Mouse (Mus musculus) liver, embryonic 11.5 days (tissue): ENCODE data around the gene Adamts14. TPM values are rescaled to one million over a fixed set of nuclear protein-coding genes. Genes with fewer than 3 reads are reported as not detected.

Experiments
- ATAC-seq: fragments of 200-750 bp; cut with Nextera tagmentation; replicated peaks from 2 replicates; pipeline ENCODE4 v1.8.0; 2017; ENCODE audit warnings: moderate number of reproducible peaks, mild to moderate bottlenecking, moderate TSS enrichment, moderate library complexity; ENCODE audit not compliant: low FRiP score
- DNase-seq: peaks from one replicate; pipeline ENCODE4 v3.0.0-alpha.2; 2017; ENCODE audit warnings: low spot score
- H3K27ac ChIP-seq: fragments of 300-500 bp; sonication (generic); 2 replicates; pipeline ENCODE4 v1.5.1; 2014; ENCODE audit warnings: mild to moderate bottlenecking, low read depth, low read length, control low read depth
- H3K27me3 ChIP-seq: fragments of 300-500 bp; sonication (generic); replicated peaks from 2 replicates; pipeline ENCODE4 v1.6.1; 2014; ENCODE audit warnings: low read length, mixed read lengths; ENCODE audit not compliant: control insufficient read depth, insufficient read depth
- H3K36me3 ChIP-seq: fragments of 300-500 bp; sonication (generic); 2 replicates; pipeline ENCODE4 v1.6.1; 2014; ENCODE audit warnings: mild to moderate bottlenecking, low read length, moderate library complexity, mixed read lengths; ENCODE audit not compliant: control insufficient read depth, insufficient read depth
- H3K4me1 ChIP-seq: fragments of 300-500 bp; sonication (generic); replicated peaks from 2 replicates; pipeline ENCODE4 v1.6.1; 2014; ENCODE audit warnings: low read length, mixed read lengths; ENCODE audit not compliant: control insufficient read depth, insufficient read depth
- H3K4me2 ChIP-seq: fragments of 300-500 bp; sonication (generic); 2 replicates; pipeline ENCODE4 v1.6.1; 2014; ENCODE audit warnings: mild to moderate bottlenecking, control low read depth, moderate library complexity
- H3K4me3 ChIP-seq: fragments of 300-500 bp; sonication (generic); 2 replicates; pipeline ENCODE4 v1.5.1; 2014; ENCODE audit warnings: low read depth, low read length, control low read depth
- H3K9ac ChIP-seq: fragments of 300-500 bp; sonication (generic); 2 replicates; pipeline ENCODE4 v1.6.1; 2014; ENCODE audit warnings: low read depth, low read length, control low read depth
- H3K9me3 ChIP-seq: fragments of 300-500 bp; sonication (generic); 2 replicates; pipeline ENCODE4 v1.6.1; 2016; ENCODE audit warnings: low read length, inconsistent platforms, mixed read lengths; ENCODE audit not compliant: control insufficient read depth
- WGBS: fragments of 180-500 bp; shearing (Covaris S2); extraction: QIAGEN DNeasy Blood & Tissue Kit; methylation state at CpG from one replicate; pipeline ENCODE4 v1.1.7; 2014; 5-methylcytosine and 5-hydroxymethylcytosine counted together
- polyA plus RNA-seq: library from polyadenylated mRNA; unstranded; fragments of >200 nt; fragmentation: Nextera tagmentation; extraction: Ambion mirVana; gene quantifications from 2 replicates; pipeline ENCODE4 v1.2.1, GENCODE M21; 2014

The Adamts14 gene
- polyA plus RNA-seq, 1 experiment from 2014 or later: 0.92 TPM

DNA sequence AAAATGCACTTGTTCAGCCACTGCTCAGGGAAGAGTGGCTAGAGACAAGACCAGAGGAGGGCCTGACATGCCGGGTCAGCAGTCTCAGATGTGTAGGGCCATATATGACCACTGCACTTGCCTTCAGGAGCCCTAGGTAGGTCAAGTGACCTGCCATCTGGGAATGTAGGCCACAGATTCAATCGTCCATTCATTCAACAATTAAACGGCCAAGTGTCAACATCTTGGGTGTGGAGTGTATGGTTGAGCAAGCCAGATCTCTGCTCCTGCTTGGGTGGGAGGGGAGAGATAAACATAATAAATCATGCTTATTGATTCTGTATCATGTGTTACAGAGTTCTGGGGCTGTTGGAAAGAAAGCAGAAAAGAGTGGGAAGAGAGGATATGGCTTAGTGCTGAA, 114.6 kb downstream of the Adamts14 start:
- H3K9ac ChIP-seq: no peak overlapping the region
- 79% methylated on average over 3 of the region's 3 CpGs for WGBS
- H3K36me3 ChIP-seq: no peaks in the 10 kb centered on the region

GRCm38 (mm10) chr10:61156453-61156852, 116.8 kb downstream of the Adamts14 start:
- no peak for ATAC-seq

More for the DNA sequence above, 114.6 kb downstream of the Adamts14 start:
- DNase-seq (no peak), ATAC-seq (no peak)
- no peak overlapping the region for H3K4me2 ChIP-seq
- no peak overlapping the region for H3K27ac ChIP-seq
- H3K4me3 ChIP-seq: no peak overlapping the region
- H3K27me3 ChIP-seq: no peaks in the 10 kb centered on the region; the same call in 1 of the 2 replicates
- no peaks in the 10 kb centered on the region; the same call in 1 of the 2 replicates for H3K4me1 ChIP-seq
- H3K9me3 ChIP-seq: no peaks in the 10 kb centered on the region

DNA sequence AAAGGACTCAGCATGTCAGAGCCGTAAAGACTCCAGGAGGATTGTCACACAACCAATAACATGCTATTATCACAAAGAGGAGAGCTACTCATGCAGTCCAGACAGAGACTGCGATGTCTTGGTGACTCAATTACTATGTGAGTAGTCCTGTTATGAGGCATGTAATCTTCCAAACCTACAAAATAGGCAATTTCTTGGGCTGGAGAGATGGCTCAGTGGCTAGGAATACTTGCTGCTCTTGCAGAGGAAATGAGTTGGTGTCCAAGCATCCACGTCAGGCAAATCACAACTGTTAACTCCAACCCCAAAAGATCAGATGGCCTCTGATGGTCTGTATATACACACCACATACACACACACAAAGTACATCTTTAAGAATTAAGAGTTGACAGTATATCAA, 117.6 kb downstream of the Adamts14 start:
- DNase-seq: no peak
- Histone ChIP-seq H3K27me3 (no peaks in the 10 kb centered on the region; the same call in 1 of the 2 replicates), H3K4me2 (no peak overlapping the region), H3K4me3 (no peak overlapping the region), H3K9me3 (no peaks in the 10 kb centered on the region), H3K9ac (no peak overlapping the region), H3K4me1 (peaks cover 7% of the 10 kb centered on the region), H3K27ac (no peak overlapping the region), H3K36me3 (no peaks in the 10 kb centered on the region)
- WGBS: 69% methylated on average over 3 of the region's 3 CpGs
- no peak for ATAC-seq

More at GRCm38 (mm10) chr10:61156453-61156852, 116.8 kb downstream of the Adamts14 start:
- no peak overlapping the region for H3K4me2 ChIP-seq
- no peak overlapping the region for H3K9ac ChIP-seq
- no peaks in the 10 kb centered on the region for H3K36me3 ChIP-seq
- no peaks in the 10 kb centered on the region for H3K9me3 ChIP-seq
- H3K27ac ChIP-seq: no peak overlapping the region
- DNase-seq: no peak
- H3K4me3 ChIP-seq: no peak overlapping the region
- H3K4me1 ChIP-seq: no peaks in the 10 kb centered on the region; the same call in 1 of the 2 replicates
- H3K27me3 ChIP-seq: no peaks in the 10 kb centered on the region; the same call in 1 of the 2 replicates
- 95% methylated on average over 2 of the region's 2 CpGs for WGBS

GRCm38 (mm10) chr10:61152131-61152530, 121.1 kb downstream of the Adamts14 start:
- Histone ChIP-seq H3K4me2 (no peak overlapping the region), H3K4me3 (no peak overlapping the region), H3K9ac (no peak overlapping the region), H3K4me1 (peaks cover 15% of the 10 kb centered on the region), H3K27ac (no peak overlapping the region), H3K9me3 (no peaks in the 10 kb centered on the region), H3K27me3 (no peaks in the 10 kb centered on the region; the same call in 1 of the 2 replicates), H3K36me3 (no peaks in the 10 kb centered on the region)
- DNase-seq (no peak), ATAC-seq (no peak)

GRCm38 (mm10) chr10:61150616-61151015, 122.6 kb downstream of the Adamts14 start:
- no peaks in the 10 kb centered on the region for H3K36me3 ChIP-seq
- H3K4me1 ChIP-seq: peaks cover 21% of the 10 kb centered on the region
- DNase-seq: no peak
- WGBS: 50% methylated on average over 6 of the region's 6 CpGs
- H3K9me3 ChIP-seq: no peaks in the 10 kb centered on the region
- H3K4me2 ChIP-seq: no peak overlapping the region
- no peak overlapping the region for H3K27ac ChIP-seq
- no peak for ATAC-seq
- no peak overlapping the region for H3K9ac ChIP-seq
- H3K4me3 ChIP-seq: no peak overlapping the region
- H3K27me3 ChIP-seq: no peaks in the 10 kb centered on the region; the same call in 1 of the 2 replicates

DNA sequence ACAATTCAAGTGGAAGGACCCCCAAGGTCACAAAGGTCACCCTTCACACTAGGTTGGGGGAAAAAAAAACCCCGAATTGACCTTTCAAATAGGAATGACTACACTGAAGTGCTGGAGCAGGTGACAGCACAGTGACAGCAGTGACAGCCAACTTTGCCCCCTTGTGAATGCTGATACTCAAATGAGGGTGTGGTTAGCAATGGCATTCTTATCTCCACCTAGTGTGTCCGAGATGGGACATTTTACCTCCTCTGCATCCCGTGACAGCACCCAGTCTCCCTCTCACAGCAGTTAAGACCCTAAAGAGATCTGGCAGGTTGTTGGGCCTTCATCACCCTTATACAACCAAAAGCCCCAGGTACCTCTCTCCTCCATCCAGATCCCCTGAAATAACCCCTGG, 123.8 kb downstream of the Adamts14 start:
- H3K4me1 ChIP-seq: peaks cover 24% of the 10 kb centered on the region
- no peak overlapping the region for H3K4me3 ChIP-seq
- no peaks in the 10 kb centered on the region for H3K36me3 ChIP-seq
- H3K9ac ChIP-seq: no peak overlapping the region
- no peaks in the 10 kb centered on the region; the same call in 1 of the 2 replicates for H3K27me3 ChIP-seq
- WGBS: 35% methylated on average over 3 of the region's 3 CpGs
- DNase-seq (no peak), ATAC-seq (no peak)
- no peaks in the 10 kb centered on the region for H3K9me3 ChIP-seq
- H3K4me2 ChIP-seq: peak overlapping the region; percentile 30; the same call in 1 of the 2 replicates
- no peak overlapping the region for H3K27ac ChIP-seq

GRCm38 (mm10) chr10:61147157-61148040, 125.8 kb downstream of the Adamts14 start, which contains the start of gene Sgpl1:
Sgpl1 (minus strand) TSS chr10:61147703.
- ATAC-seq (peak; percentile 86), DNase-seq (peak; percentile 90)
- H3K9me3 ChIP-seq: no peaks in the 10 kb centered on the region
- under 1% methylated on average over 77 of the region's 82 CpGs for WGBS
- no peaks in the 10 kb centered on the region for H3K27me3 ChIP-seq
- H3K4me3 ChIP-seq: peak within 1 kb of the TSS; percentile 89
- peak within 1 kb of the TSS; percentile 83 for H3K27ac ChIP-seq
- H3K4me1 ChIP-seq: peaks cover 24% of the 10 kb centered on the region
- H3K4me2 ChIP-seq: peak within 1 kb of the TSS; percentile 99
- no peaks in the 10 kb centered on the region for H3K36me3 ChIP-seq
- H3K9ac ChIP-seq: peak within 1 kb of the TSS; percentile 78
